Mouse (Mus musculus) ovary, postnatal 14 days (tissue): ENCODE data around the gene Phf8.
"Not testable (repeated sequence)": the region's sequence is repeated elsewhere in the genome, so short reads cannot be mapped to it uniquely, and the experiment has no call there.

Experiments
- DNase-seq: peaks from one replicate; pipeline ENCODE4 v3.0.0; 2022; ENCODE audit warnings: low spot score

The Phf8 gene

DNA sequence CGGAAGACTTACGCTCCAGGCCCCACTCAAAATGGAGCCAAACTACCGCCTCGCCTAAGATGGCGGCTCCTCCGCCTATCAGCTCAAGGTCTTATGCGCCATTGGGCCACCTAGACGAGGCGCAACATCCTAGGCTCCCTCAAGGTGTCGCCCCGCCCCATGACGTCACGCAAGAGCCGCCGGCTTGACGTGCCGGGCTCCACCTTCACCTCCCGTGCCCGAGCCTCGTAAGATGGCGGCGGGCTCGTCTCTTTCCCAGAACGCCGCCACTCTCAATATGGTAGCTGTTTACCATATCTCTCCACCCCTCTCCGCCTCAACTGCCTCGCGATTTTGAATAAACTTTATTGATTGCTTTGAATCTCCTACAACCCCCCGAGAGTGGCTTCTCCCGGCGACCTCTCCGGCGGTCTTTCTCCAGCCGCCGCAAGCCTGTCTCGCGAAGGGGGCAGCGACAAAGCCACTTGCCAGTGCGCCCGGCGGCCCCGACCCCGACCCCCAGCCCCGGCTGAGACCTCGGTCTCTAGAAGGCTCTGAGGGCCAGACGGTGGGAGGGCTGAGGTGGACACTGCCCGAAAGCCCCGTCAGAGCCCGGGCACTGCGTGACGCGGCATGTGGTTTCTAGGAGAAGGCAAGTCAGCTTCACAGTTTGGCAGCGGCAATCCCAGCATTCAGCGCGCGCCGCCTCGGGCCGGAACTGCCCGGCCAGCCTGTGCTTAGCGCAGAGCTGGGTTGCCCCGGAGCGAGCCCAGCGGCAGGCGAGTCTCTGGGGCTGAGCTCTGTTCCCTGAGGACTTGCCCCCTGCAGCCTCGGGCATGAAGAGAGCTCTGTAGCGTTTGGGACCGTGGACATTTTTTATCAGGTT lies at the start of gene Phf8:
Gene Phf8 (plus strand): TSS at position 215 of the 865 bp plus-strand sequence.
- peak; percentile 85 for DNase-seq

DNA sequence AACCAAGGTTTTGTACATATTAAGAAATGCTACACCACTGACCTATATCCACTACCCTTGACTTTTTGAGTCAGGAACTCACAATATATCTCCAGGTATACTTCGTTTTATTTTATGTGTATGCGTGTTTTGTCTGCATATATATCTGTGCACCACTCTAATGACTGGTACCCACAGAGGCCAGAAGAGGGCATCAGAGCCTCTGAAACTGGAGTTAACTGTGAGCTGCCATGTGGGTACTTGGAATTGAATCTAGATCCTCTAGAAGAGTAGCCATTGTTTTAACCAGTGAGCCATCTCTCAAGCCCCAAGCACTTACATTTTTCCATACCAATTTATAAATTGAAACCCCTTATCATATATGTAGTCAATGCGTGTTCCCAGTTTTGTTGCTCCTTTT lies 32.3 kb upstream of the Phf8 start:
- no peak for DNase-seq

DNA sequence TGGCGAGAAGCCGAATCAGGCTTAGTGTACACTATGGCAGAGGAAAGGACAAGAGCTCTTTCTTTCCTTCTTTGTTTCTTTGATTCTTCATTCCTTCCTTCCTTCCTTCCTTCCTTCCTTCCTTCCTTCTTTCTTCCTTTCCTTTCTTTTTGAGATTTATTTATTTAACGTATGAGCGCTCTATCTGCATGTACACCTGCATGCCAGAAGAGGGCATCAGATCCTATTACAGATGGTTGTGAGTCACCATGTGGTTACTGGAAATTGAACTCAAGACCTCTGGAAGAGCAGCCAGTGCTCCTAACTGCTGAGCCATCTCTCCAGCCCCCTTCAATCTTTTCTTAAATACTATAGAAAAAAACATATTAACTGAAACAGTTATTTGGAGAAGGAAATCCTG lies 27.2 kb upstream of the Phf8 start:
- DNase-seq, result not testable (repeated sequence)

DNA sequence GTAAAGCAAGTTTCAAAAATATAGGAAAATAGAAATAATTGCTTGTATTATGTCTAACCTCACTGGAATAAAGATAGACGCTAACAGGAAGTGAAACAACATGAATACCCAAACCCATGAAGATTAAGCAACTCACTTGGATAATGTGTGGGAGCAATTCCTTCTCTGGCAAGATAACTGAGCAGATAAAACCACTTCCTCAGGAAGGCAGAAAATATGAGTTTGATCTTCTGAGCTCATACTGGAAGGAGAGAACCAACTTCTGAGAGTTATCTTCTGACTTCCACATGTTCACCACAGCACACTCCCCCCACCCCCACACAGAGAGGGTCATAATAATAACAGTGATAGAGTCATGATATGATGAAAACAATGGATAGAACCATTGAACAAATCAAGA lies 23.9 kb upstream of the Phf8 start:
- no peak for DNase-seq

DNA sequence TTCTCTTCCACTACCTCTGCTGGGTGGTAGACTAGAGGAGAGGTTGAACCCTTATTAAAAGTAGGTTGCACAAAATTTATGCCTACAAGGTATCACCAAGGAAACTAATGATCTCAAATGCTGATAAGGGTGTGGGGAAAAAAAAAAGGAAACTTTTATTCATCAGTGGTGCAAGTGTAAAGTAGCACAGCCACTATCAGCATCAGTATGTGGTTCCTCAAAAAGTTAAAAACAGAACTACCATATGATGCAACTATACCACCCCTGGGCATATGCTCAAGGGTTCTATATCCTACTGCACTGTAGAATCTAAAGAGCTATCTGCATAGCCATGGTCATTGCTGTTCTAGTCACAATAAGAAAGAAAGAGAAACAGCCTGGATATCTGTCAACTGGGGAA lies 11.9 kb upstream of the Phf8 start:
- DNase-seq, result no peak

DNA sequence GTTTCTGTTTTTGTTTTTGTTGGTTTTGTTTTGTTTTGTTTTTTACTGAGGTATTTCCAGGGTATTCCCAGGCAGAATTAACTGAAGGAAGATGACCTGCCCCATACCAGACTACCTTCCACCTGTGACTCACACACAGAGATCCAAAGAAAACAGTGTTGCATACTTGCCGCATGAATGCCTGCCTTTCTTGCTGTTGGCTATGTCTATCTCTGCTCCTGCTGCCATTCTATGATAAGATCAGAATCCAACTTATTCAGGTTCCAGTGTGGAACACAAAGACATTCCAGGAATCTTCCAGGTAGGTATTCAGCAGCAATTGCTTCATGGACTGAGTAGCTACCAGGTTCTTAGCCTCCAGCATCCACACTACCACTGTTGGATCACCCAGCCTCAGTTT lies 10.6 kb upstream of the Phf8 start:
- DNase-seq, result no peak

DNA sequence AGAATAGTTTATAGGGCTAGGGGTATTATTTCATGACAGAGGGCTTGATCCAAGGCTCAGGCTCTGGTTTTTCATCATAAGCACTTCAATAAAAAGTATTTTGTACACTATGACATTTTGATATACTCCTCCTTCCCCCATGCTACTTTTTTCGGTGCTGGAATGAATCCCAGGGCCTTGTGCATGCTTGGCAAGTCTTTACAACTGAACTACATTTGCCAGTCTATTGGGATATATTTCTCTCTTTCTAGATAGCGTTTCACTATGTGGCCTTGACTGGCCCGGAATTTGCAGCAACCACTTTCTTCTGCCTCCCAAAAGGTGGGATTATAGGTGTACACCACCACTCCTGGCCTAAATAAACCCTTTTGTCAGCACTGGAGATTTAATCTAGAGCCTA lies 7.4 kb upstream of the Phf8 start:
- no peak for DNase-seq

DNA sequence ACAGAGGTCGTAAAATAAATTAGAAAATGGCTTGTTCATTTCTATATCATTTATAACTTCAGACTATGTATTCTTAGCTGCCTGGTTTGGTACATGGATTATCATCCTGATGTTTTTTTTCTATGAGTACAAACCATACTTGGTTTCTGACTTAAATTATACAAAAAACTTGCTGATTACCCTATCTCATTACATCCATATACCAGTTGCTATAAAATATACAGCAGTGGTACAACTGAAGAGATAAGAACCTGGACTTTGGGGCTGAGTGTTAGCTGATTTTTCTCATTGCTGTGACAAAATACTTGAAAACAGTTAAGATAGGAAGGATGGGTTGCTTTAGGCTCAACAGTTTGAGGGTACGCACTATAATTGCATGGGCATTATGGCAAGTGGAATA lies 6.8 kb upstream of the Phf8 start:
- DNase-seq, result no peak

DNA sequence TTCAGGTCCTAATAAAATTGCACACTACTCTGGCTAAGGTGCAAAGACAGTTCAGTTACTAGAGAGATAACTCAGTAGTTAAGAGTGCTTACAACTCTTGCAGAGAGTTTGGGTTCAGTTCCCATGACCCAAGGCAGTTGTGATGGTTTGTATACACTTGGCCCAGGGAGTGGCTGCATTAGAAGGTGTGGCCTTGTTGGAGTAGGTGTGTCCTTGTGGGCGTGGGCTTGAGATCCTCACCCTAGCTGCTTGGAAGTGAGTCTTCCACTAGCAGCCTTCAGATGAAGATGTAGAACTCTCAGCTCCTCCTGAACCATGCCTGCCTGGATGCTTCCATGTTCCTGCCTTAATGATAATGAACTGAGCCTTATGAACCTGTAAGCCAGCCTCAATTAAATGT lies 2.3 kb upstream of the Phf8 start:
- DNase-seq, result no peak

DNA sequence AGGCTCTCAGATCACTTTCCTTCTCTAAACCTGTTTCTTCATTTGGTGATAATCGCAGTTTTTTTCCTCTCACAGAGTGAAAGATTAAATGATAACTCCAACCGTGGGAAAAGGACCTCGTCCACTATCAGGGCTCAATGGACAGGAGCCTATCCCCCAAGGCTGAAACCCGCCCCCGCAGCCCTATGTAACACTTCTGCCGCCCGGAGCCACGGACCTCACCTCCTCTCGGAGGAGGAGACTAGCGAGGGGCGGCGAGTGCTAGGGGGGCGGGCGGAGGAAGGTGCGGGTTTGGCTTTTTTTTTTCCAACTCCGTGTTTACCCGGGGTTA lies 380 bp upstream of the Phf8 start:
- DNase-seq, result no peak

DNA sequence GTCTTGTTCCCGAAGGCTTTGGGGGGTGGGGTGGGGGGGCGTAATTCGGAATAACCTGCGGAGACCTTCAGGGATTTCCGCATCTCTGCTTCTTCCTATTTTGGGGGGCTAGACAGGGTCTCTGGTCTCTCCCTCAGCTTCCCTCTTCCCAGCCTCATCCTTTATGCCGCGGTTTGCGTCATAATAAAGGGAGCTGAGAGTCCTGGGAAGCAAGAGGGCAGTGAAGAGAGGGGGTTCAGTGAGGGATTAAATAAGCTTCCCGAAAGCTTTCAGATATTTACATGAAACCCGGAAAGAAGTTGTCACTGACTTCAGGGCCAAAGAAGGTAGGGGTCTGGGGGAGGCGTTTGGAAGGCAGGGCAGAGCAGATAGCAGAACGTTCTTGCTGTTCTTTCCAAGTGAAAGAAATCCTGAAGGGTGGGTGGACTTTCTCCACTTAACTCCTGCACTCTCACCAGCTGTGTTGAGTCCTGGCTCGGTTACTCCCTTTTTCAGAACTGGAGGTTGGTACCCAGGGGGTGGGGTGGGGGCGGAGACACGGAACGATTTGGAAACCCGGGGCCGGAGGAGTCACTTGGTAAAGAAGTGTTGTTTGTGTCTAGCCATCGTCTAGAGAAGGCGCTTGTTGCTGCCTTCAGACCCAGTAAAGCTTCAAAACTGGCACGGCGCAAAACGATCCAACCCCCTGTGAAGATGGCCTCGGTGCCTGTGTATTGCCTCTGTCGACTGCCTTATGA lies 1.5 kb downstream of the Phf8 start:
- DNase-seq, result no peak

DNA sequence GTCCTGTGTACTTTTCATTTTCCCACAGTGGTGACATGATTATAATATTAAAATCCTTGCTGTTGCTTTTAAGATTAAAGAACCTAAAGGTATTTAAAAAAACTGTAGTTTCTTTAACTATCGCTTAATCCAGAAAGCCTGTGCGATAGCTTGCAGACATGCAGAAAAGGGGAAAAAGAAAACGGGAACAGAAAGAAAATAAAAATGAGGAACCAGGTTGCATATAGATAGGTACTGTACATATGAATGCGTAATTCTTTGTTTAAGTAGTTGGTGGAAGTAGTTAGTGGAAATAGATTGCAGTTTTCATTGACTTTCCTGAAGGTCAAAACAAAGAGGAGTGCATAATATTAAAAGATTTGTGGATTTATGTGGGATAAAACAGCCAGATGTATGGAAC lies 32.9 kb downstream of the Phf8 start:
- no peak for DNase-seq

DNA sequence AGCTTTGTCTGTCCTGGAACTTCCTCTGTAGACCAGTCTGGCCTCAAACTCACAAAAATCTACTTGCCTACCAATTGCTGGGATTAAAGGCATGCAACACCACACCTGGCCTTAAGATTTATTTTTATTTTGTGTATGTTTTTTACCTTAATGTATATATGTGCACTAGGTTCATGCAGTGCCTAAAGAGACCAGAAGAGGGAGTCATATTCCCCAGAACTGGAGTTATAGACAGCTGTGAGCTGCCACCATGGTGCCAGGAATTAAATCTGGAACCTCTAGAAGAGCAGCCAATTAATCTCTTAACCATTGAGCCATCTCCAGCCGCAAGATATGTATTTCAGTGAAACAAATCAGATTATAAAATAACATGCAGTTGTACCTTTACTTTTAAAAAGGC lies 54.7 kb downstream of the Phf8 start:
- no peak for DNase-seq

DNA sequence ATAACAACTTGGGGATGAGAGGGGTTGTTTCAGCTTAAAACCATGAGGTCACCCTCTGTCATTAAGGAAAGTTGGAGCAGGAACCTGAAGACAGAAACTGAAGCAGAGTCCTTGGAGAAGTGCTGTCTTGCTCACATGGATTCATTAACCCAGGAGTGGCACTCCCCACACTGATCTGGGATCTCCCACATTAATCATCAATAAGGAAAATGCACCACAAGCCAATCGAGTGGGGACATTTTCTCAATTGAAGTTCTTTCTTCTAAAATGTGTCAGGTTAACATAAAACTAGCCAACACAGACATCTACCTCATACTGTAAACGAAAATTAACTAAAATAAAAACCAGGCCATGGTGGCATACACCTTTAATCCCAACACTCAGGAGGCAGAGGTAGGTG lies 122.9 kb downstream of the Phf8 start:
- DNase-seq, result no peak

DNA sequence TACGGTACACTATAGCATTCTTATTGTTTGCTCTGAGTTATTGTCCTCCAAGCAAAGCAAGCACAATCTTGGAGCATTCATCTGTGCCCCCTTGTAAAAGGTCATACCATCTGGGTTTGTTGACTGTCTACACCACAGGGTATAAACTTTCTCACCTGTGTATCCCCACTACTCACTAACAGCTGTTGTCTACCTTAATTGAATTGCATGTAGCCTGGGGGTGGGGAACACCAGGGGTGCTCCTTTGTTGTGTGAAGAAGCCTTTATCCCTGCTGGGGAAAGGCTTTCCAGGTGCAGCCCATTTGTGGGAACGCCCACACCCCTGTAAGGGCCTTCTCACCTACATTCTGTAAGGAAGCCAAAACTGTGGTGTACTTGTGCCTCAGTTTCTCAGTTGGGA lies 133.3 kb downstream of the Phf8 start:
- no peak for DNase-seq

DNA sequence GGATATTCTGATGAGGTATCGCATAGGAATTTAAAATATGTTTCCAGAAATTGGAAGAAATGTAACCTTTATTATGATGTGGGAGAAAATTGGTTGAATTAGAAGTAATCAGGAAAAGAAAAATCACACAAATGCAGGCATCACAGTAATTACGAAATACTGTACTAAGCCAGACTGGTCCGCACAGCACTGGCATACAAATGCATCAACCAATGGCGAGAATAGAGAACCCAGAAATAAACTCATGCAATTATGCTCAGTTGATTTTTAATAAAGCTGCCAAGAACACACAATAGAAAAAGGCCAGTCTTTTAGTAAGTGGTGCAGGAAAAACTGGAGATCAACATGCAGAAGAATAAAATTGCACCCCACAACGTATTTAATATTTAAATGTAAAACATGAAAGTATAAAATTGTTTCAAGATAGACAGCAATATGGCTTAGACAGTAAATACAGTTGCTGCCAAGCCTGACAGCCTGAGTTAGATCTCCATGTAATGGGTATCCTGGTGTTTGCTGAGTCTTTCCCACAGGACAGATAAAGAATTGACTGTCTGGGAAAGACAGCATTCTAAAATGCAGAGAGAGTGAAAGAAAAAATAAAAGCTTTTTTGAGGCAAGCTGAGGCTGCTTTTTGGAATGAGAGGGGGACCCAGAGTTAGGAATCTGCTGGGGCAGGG lies 154.2 kb downstream of the Phf8 start:
- no peak for DNase-seq
